ENCODE assay signal across 10 mouse cellular contexts in the genomic region with DNA sequence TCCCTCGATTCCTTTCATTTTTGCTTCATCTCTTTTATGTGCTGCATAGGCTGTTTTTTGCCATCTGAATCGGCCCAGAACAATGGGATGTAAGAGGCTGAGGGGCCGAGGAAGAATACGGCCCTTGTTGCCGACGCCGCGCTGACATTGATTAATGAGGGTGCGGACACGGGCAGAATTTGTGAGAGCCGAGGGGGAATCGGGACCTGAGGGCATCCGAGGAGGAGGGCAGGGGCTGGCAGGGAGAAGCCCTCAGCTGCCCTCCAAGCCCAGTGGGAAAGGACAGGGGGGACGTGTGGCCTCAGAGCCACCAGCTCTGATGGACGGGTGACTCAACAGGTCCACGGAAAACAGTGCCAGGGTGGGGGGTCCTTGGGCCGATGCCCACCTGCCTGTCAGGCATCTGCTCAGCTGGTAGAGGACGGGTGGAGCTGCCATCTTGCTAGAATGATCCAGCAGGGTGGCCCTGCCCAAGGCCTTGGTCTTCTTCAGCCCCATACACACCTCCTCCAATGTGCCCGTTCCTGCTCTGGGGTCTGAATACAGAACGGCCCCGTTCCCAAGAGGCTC.
A peak's percentile ranks its signal among the peaks of the same experiment; 100 is the strongest.
DNase-seq lines count a peak whose midpoint lies in the region; ATAC-seq and TF ChIP-seq lines count a peak whose summit lies in the region.
"Had no signal": no experiment of that assay in that cellular context is flagged by ENCODE, and none has a peak within 500 bp of the region (broad histone marks: within the 10 kb centered on the region; RNA-seq: fewer than 3 reads in every experiment).

No protein-coding gene starts in this region.

- H3K9ac ChIP-seq in hindbrain, embryonic 11.5 days (ENCODE audit: low read depth, low read length), result 0 out of 2 replicates have a peak overlapping the region, but pooled peaks have one; percentile 31
- no peak overlapping the region for H3K9ac ChIP-seq in neural tube, embryonic 12.5 days
- H3K9ac ChIP-seq: limb, embryonic 12.5 days had no signal

- no peak for DNase-seq in layer of hippocampus, adult 2 months (ENCODE audit: low spot score in 2 of 2)
- no peak for DNase-seq in layer of hippocampus, postnatal 25 days (ENCODE audit: extremely low spot score in 1 of 2, low spot score in 1 of 2)
- no peak for DNase-seq in embryonic facial prominence, embryonic 10.5 days (ENCODE audit: low spot score)
- DNase-seq in hindbrain, embryonic 11.5 days (ENCODE audit: low spot score), result peak; percentile 84
- DNase-seq in left cerebral cortex, postnatal 36 days (ENCODE audit: low spot score in 2 of 2), result no peak
- DNase-seq in gastrocnemius, postnatal 25 days, result no peak
- DNase-seq in kidney, postnatal 4 days, result no peak
- DNase-seq: cerebellum, postnatal 36 days had no signal

- peak; percentile 55 for ATAC-seq in hindbrain, embryonic 11.5 days (ENCODE audit: low FRiP score)
- ATAC-seq in neural tube, embryonic 12.5 days (ENCODE audit: low FRiP score, low read depth), result peak; percentile 50

- H3K4me3 ChIP-seq in layer of hippocampus, adult 2 months, result no peak overlapping the region
- no peak overlapping the region for H3K4me3 ChIP-seq in embryonic facial prominence, embryonic 10.5 days
- H3K4me3 ChIP-seq in hindbrain, embryonic 11.5 days (ENCODE audit: low read depth, low read length), result no peak overlapping the region
- H3K4me3 ChIP-seq in neural tube, embryonic 12.5 days, result no peak overlapping the region
- H3K4me3 ChIP-seq: limb, embryonic 12.5 days had no signal

- H3K27me3 ChIP-seq in embryonic facial prominence, embryonic 10.5 days (replicated peaks; ENCODE audit: low read depth, poor library complexity, severe bottlenecking), result peaks cover 94% of the 10 kb centered on the region
- peaks cover 16% of the 10 kb centered on the region for H3K27me3 ChIP-seq in hindbrain, embryonic 11.5 days (ENCODE audit: control insufficient read depth, insufficient read depth, low read length)
- peaks cover 51% of the 10 kb centered on the region for H3K27me3 ChIP-seq in neural tube, embryonic 12.5 days (replicated peaks)

- no peaks in the 10 kb centered on the region for H3K9me3 ChIP-seq in embryonic facial prominence, embryonic 10.5 days
- no peaks in the 10 kb centered on the region for H3K9me3 ChIP-seq in hindbrain, embryonic 11.5 days (ENCODE audit: control insufficient read depth, low read length)
- no peaks in the 10 kb centered on the region for H3K9me3 ChIP-seq in neural tube, embryonic 12.5 days
- H3K9me3 ChIP-seq: limb, embryonic 12.5 days had no signal

- intact Hi-C loops in left cerebral cortex, postnatal 36 days (cut with DNase I), result loop anchor here (5.0 kb wide), 1 partner anchor 134 kb away; a partner anchor contains a TSS

- 0 out of 2 replicates have a peak overlapping the region, but pooled peaks have one; percentile 25 for H3K4me2 ChIP-seq in hindbrain, embryonic 11.5 days (replicated peaks; ENCODE audit: low read depth, low read length)
- peak overlapping the region; percentile 41 for H3K4me2 ChIP-seq in neural tube, embryonic 12.5 days (replicated peaks)
- H3K4me2 ChIP-seq: limb, embryonic 12.5 days had no signal

- no peak for TF ChIP-seq CTCF in layer of hippocampus, adult 2 months (conservative IDR thresholded peaks at IDR 0.05)

- peak overlapping the region; percentile 86; the same call in 1 of the 2 replicates for H3K27ac ChIP-seq in layer of hippocampus, adult 2 months
- H3K27ac ChIP-seq in embryonic facial prominence, embryonic 10.5 days (replicated peaks), result peak overlapping the region; percentile 80
- peak overlapping the region; percentile 82 for H3K27ac ChIP-seq in hindbrain, embryonic 11.5 days (ENCODE audit: low read depth, low read length)
- H3K27ac ChIP-seq in neural tube, embryonic 12.5 days, result no peak overlapping the region
- H3K27ac ChIP-seq: limb, embryonic 12.5 days had no signal

- 45% methylated on average over 21 of the region's 21 CpGs for WGBS in embryonic facial prominence, embryonic 10.5 days
- WGBS in hindbrain, embryonic 11.5 days, result 24% methylated on average over 21 of the region's 21 CpGs
- 19% methylated on average over 21 of the region's 21 CpGs for WGBS in neural tube, embryonic 12.5 days

- no peaks in the 10 kb centered on the region for H3K36me3 ChIP-seq in embryonic facial prominence, embryonic 10.5 days (replicated peaks)
- no peaks in the 10 kb centered on the region for H3K36me3 ChIP-seq in hindbrain, embryonic 11.5 days (ENCODE audit: control insufficient read depth, insufficient read depth, low read length)
- no peaks in the 10 kb centered on the region for H3K36me3 ChIP-seq in neural tube, embryonic 12.5 days
- H3K36me3 ChIP-seq: limb, embryonic 12.5 days had no signal

- H3K4me1 ChIP-seq in embryonic facial prominence, embryonic 10.5 days, result peaks cover 96% of the 10 kb centered on the region
- H3K4me1 ChIP-seq in hindbrain, embryonic 11.5 days (replicated peaks; ENCODE audit: control insufficient read depth, insufficient read depth, low read length), result peaks cover 56% of the 10 kb centered on the region
- H3K4me1 ChIP-seq in neural tube, embryonic 12.5 days, result peaks cover 73% of the 10 kb centered on the region
